In genomic region chr7:19239986-19240385, GRCm38 (mm10) we compare ENCODE assay signal across 11 mouse cellular contexts. TPM values are rescaled to one million over a fixed set of nuclear protein-coding genes. Genes with fewer than 3 reads are reported as not detected.
A peak's percentile ranks its signal among the peaks of the same experiment; 100 is the strongest.
DNase-seq lines count a peak whose midpoint lies in the region; ATAC-seq and TF ChIP-seq lines count a peak whose summit lies in the region.
"Had no signal": no experiment of that assay in that cellular context is flagged by ENCODE, and none has a peak within 500 bp of the region (broad histone marks: within the 10 kb centered on the region; RNA-seq: fewer than 3 reads in every experiment).

No protein-coding gene starts in this region.

- H3K9me3 ChIP-seq in heart, embryonic 10.5 days: no peaks in the 10 kb centered on the region
- H3K9me3 ChIP-seq in neural tube, embryonic 12.5 days: no peaks in the 10 kb centered on the region
- no peaks in the 10 kb centered on the region for H3K9me3 ChIP-seq in liver, embryonic 14.5 days (ENCODE audit: control insufficient read depth, low read length)
- H3K9me3 ChIP-seq: embryonic facial prominence, embryonic 13.5 days had no signal

- H3K4me2 ChIP-seq in neural tube, embryonic 12.5 days (replicated peaks): no peak overlapping the region
- peak overlapping the region; percentile 64 for H3K4me2 ChIP-seq in liver, embryonic 14.5 days (ENCODE audit: low read depth)
- H3K4me2 ChIP-seq: embryonic facial prominence, embryonic 13.5 days; lung, embryonic 14.5 days had no signal

- 0 out of 2 replicates have a peak, but pooled peaks have one; percentile 35 for ATAC-seq in neural tube, embryonic 12.5 days (ENCODE audit: low FRiP score, low read depth)
- peak; percentile 91 for ATAC-seq in liver, embryonic 14.5 days (ENCODE audit: insufficient read depth)

- no peak for TF ChIP-seq CTCF in liver, embryonic 14.5 days (IDR thresholded peaks at IDR 0.05; ENCODE audit: low read depth)

- H3K4me3 ChIP-seq in heart, embryonic 10.5 days: no peak overlapping the region
- no peak overlapping the region for H3K4me3 ChIP-seq in neural tube, embryonic 12.5 days
- peak overlapping the region in 1 of 2 experiments; percentile 29; a peak in 2 of 4 replicates for H3K4me3 ChIP-seq in liver, embryonic 14.5 days (ENCODE audit: insufficient read depth in 1 of 2, low read depth in 2 of 2, low read length in 2 of 2)
- H3K4me3 ChIP-seq: embryonic facial prominence, embryonic 13.5 days had no signal

- H3K27ac ChIP-seq in heart, embryonic 10.5 days: peak overlapping the region; percentile 81
- no peak overlapping the region for H3K27ac ChIP-seq in neural tube, embryonic 12.5 days
- peak overlapping the region; percentile 83 for H3K27ac ChIP-seq in liver, embryonic 14.5 days
- H3K27ac ChIP-seq: embryonic facial prominence, embryonic 13.5 days; kidney, postnatal 0 days had no signal

- H3K4me1 ChIP-seq in heart, embryonic 10.5 days: peaks cover 39% of the 10 kb centered on the region
- peaks cover 14% of the 10 kb centered on the region; the same call in 1 of the 2 replicates for H3K4me1 ChIP-seq in neural tube, embryonic 12.5 days
- peaks cover 46 to 48% of the 10 kb centered on the region in 2 experiments for H3K4me1 ChIP-seq in liver, embryonic 14.5 days (replicated peaks; ENCODE audit: control insufficient read depth in 2 of 2, insufficient read depth in 2 of 2, low read length in 1 of 2)

- peaks cover 15% of the 10 kb centered on the region for H3K36me3 ChIP-seq in heart, embryonic 10.5 days
- peaks cover 8% of the 10 kb centered on the region for H3K36me3 ChIP-seq in neural tube, embryonic 12.5 days
- peaks cover 2% of the 10 kb centered on the region; the same call in 1 of the 2 replicates for H3K36me3 ChIP-seq in liver, embryonic 14.5 days (replicated peaks; ENCODE audit: control insufficient read depth, insufficient read depth, low read depth)

- no peak overlapping the region for H3K9ac ChIP-seq in neural tube, embryonic 12.5 days
- peak overlapping the region; percentile 55 for H3K9ac ChIP-seq in liver, embryonic 14.5 days (replicated peaks)
- H3K9ac ChIP-seq: lung, embryonic 14.5 days had no signal

- peak; percentile 89 for DNase-seq in heart, embryonic 10.5 days (ENCODE audit: low spot score)
- no peak for DNase-seq in heart, adult 11 months
- no peak for DNase-seq in neural tube, embryonic 10.5 days (ENCODE audit: extremely low spot score, low spot score)
- peak in 1 of 3 experiments; percentile 73 for DNase-seq in liver, embryonic 14.5 days (ENCODE audit: low read depth in 3 of 3, low spot score in 3 of 3)
- no peak for DNase-seq in lung, postnatal 36 days
- no peak for DNase-seq in spleen, postnatal 36 days (ENCODE audit: low spot score in 2 of 2)
- DNase-seq in spleen, adult 12 weeks (ENCODE audit: low spot score): no peak

- WGBS in heart, embryonic 10.5 days: 61% methylated on average over 2 of the region's 4 CpGs
- WGBS in neural tube, embryonic 12.5 days: 78% methylated on average over 4 of the region's 4 CpGs
- 15% methylated on average over 4 of the region's 4 CpGs for WGBS in liver, embryonic 14.5 days (ENCODE audit: insufficient replicate concordance)

- H3K27me3 ChIP-seq in heart, embryonic 10.5 days (ENCODE audit: insufficient read depth, poor library complexity, severe bottlenecking): no peaks in the 10 kb centered on the region
- H3K27me3 ChIP-seq in neural tube, embryonic 12.5 days (replicated peaks): no peaks in the 10 kb centered on the region
- no peaks in the 10 kb centered on the region for H3K27me3 ChIP-seq in liver, embryonic 14.5 days (ENCODE audit: control insufficient read depth, insufficient read depth, low read length)
- H3K27me3 ChIP-seq: embryonic facial prominence, embryonic 13.5 days had no signal

- peak; percentile 74 for TF ChIP-seq EP300 in liver, embryonic 14.5 days (IDR thresholded peaks at IDR 0.05; ENCODE audit: low read depth)

RNA-seq across cellular contexts. Expression of gene Opa3, which starts 11.9 kb away (rescaled TPM):
- 46.8 and 47.9 TPM in 2 replicates for polyA plus RNA-seq in heart, embryonic 10.5 days (2016; fragmentation: Nextera tagmentation; extraction: Ambion mirVana)
- 42.1 and 43.9 TPM in 2 replicates for polyA plus RNA-seq in neural tube, embryonic 12.5 days (2016; fragmentation: Nextera tagmentation; extraction: Ambion mirVana)
- polyA plus RNA-seq in liver, embryonic 14.5 days (2012; rRNA removed): 8.3 and 9.1 TPM in 2 replicates
- polyA plus RNA-seq in liver, embryonic 14.5 days (2014; fragmentation: Nextera tagmentation; extraction: Ambion mirVana): 12.8 and 14.6 TPM in 2 replicates

RNA-seq across cellular contexts. Expression of gene Gpr4, which starts 27.6 kb away (rescaled TPM):
- polyA plus RNA-seq in heart, embryonic 10.5 days (2016; fragmentation: Nextera tagmentation; extraction: Ambion mirVana): 1.0 and 1.8 TPM in 2 replicates
- 1.9 and 2.3 TPM in 2 replicates for polyA plus RNA-seq in neural tube, embryonic 12.5 days (2016; fragmentation: Nextera tagmentation; extraction: Ambion mirVana)
- polyA plus RNA-seq in liver, embryonic 14.5 days (2012; rRNA removed): 0.35 and 0.53 TPM in 2 replicates
- 0.10 and 0.23 TPM in 2 replicates for polyA plus RNA-seq in liver, embryonic 14.5 days (2014; fragmentation: Nextera tagmentation; extraction: Ambion mirVana)

RNA-seq across cellular contexts. Expression of gene Vasp, which starts 31.6 kb away (rescaled TPM):
- 99.0 and 112 TPM in 2 replicates for polyA plus RNA-seq in heart, embryonic 10.5 days (2016; fragmentation: Nextera tagmentation; extraction: Ambion mirVana)
- polyA plus RNA-seq in neural tube, embryonic 12.5 days (2016; fragmentation: Nextera tagmentation; extraction: Ambion mirVana): 53.4 and 56.3 TPM in 2 replicates
- 35.3 and 39.9 TPM in 2 replicates for polyA plus RNA-seq in liver, embryonic 14.5 days (2012; rRNA removed)
- 25.5 and 31.0 TPM in 2 replicates for polyA plus RNA-seq in liver, embryonic 14.5 days (2014; fragmentation: Nextera tagmentation; extraction: Ambion mirVana)

RNA-seq across cellular contexts. Expression of gene Ppm1n, which starts 39.9 kb away (rescaled TPM):
- polyA plus RNA-seq in heart, embryonic 10.5 days (2016; fragmentation: Nextera tagmentation; extraction: Ambion mirVana): 0.13 TPM in 1 of 2 replicates, not detected in the other
- polyA plus RNA-seq in neural tube, embryonic 12.5 days (2016; fragmentation: Nextera tagmentation; extraction: Ambion mirVana): 0.20 TPM in 1 of 2 replicates, not detected in the other
- polyA plus RNA-seq in liver, embryonic 14.5 days (2012; rRNA removed): 0.04 TPM in 1 of 2 replicates, not detected in the other
- not detected in 2 replicates for polyA plus RNA-seq in liver, embryonic 14.5 days (2014; fragmentation: Nextera tagmentation; extraction: Ambion mirVana)
- polyA plus RNA-seq: embryonic facial prominence, embryonic 13.5 days; lung, embryonic 14.5 days had no signal

RNA-seq across cellular contexts. Expression of gene Rtn2, which starts 42.4 kb away (rescaled TPM):
- polyA plus RNA-seq in heart, embryonic 10.5 days (2016; fragmentation: Nextera tagmentation; extraction: Ambion mirVana): 22.4 and 26.0 TPM in 2 replicates
- polyA plus RNA-seq in neural tube, embryonic 12.5 days (2016; fragmentation: Nextera tagmentation; extraction: Ambion mirVana): 91.1 and 99.1 TPM in 2 replicates
- polyA plus RNA-seq in liver, embryonic 14.5 days (2012; rRNA removed): 2.9 and 4.1 TPM in 2 replicates
- polyA plus RNA-seq in liver, embryonic 14.5 days (2014; fragmentation: Nextera tagmentation; extraction: Ambion mirVana): 2.6 and 3.0 TPM in 2 replicates
